Mouse (Mus musculus) testis, adult 2 months (tissue): Measurements from ENCODE around the gene Zbp1. TPM values are rescaled to one million over a fixed set of nuclear protein-coding genes. Genes with fewer than 3 reads are reported as not detected.
A peak's percentile ranks its signal among the peaks of the same experiment; 100 is the strongest.

ENCODE experiments used
- H3K27ac ChIP-seq: fragments of 200-500 bp; 2 replicates; pipeline ENCODE4 v1.5.1; 2012; ENCODE audit warnings: low read depth, low read length; ENCODE audit not compliant: control insufficient read depth, insufficient read depth
- H3K27me3 ChIP-seq: fragments of 200-500 bp; 2 replicates; pipeline ENCODE4 v1.6.1; 2012; ENCODE audit warnings: mild to moderate bottlenecking, low read length, moderate library complexity; ENCODE audit not compliant: control insufficient read depth, insufficient read depth
- H3K36me3 ChIP-seq: fragments of 200-500 bp; 2 replicates; pipeline ENCODE4 v1.6.1; 2012; ENCODE audit warnings: mild to moderate bottlenecking, low read length; ENCODE audit not compliant: control insufficient read depth, insufficient read depth
- H3K4me1 ChIP-seq: fragments of 200-500 bp; 2 replicates; pipeline ENCODE4 v1.6.1; 2012; ENCODE audit warnings: low read length; ENCODE audit not compliant: control insufficient read depth, insufficient read depth
- H3K4me3 ChIP-seq: fragments of 200-500 bp; 2 replicates; pipeline ENCODE4 v1.5.1; 2012; ENCODE audit warnings: low read depth, mild to moderate bottlenecking, low read length, moderate library complexity, mixed read lengths; ENCODE audit not compliant: control insufficient read depth
- CTCF ChIP-seq: fragments of 200-500 bp; IDR thresholded peaks from 2 replicates; pipeline ENCODE4 v1.5.1; 2012; ENCODE audit warnings: low read depth, mild to moderate bottlenecking, inconsistent platforms, low read length, moderate library complexity; ENCODE audit not compliant: control insufficient read depth, insufficient read depth, insufficient replicate concordance
- POLR2A ChIP-seq: fragments of 200-500 bp; IDR thresholded peaks from 2 replicates; pipeline ENCODE4 v1.6.1; 2012; ENCODE audit warnings: low read depth, mild to moderate bottlenecking, inconsistent platforms, low read length, moderate library complexity; ENCODE audit not compliant: control insufficient read depth
- polyA plus RNA-seq: library from polyadenylated mRNA; depleted of rRNA; stranded (reverse); fragments of >200 nt; gene quantifications from 2 replicates; pipeline ENCODE4 v1.2.3, GENCODE M21; 2012

Zbp1 gene
- polyA plus RNA-seq, 1 experiment = 0.30 TPM

DNA sequence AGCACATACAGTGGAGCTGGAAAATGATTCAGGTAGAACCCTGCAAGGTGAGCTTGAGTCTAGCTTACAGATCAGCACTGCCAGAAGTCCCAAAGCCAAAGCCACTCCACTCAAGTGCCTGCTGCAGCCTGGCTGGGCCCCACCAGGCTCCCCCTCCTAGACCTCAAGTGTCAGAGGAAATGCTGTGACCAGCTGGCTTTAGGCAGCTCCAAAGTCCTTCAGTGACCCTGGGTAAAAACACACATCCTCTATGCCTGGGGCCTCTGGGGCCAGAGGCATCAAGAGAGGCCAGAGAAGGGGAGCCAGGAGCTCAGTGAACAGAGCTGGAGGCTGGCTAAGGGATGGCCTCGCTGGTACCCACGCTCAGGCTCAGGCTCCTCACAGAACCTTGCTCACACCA lies 31.7 kb upstream of the Zbp1 start:
- Histone ChIP-seq H3K27ac (no peak overlapping the region), H3K4me3 (no peak overlapping the region)

DNA sequence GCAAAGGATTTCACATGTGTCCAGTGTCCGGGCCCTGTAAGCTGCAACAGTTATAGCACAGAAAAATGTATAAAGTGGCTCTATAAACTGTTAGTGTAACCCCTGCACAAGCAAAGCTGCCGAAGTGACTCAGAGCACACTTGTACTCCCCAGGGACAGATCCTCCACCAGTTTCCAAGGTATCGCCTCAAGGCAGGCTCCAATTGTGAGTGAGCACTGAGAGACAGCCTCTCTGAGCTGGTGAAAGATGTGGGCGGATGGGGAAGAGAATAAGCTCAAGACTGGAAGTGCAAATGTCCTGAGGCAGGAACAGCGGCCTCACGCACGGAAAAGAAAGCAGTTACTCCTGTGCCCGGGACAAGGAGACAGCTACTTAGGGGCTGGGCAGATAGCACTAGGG lies 31.2 kb upstream of the Zbp1 start:
- TF ChIP-seq CTCF = no peak
- no peak overlapping the region for H3K27ac ChIP-seq
- no peaks in the 10 kb centered on the region for H3K27me3 ChIP-seq
- no peak overlapping the region for H3K4me3 ChIP-seq
- no peaks in the 10 kb centered on the region for H3K36me3 ChIP-seq
- H3K4me1 ChIP-seq = peaks cover 7% of the 10 kb centered on the region

More for the DNA sequence above, 31.7 kb upstream of the Zbp1 start:
- H3K27me3 ChIP-seq = no peaks in the 10 kb centered on the region
- TF ChIP-seq CTCF = no peak
- no peak for TF ChIP-seq POLR2A
- H3K4me1 ChIP-seq = peaks cover 7% of the 10 kb centered on the region
- H3K36me3 ChIP-seq = no peaks in the 10 kb centered on the region

DNA sequence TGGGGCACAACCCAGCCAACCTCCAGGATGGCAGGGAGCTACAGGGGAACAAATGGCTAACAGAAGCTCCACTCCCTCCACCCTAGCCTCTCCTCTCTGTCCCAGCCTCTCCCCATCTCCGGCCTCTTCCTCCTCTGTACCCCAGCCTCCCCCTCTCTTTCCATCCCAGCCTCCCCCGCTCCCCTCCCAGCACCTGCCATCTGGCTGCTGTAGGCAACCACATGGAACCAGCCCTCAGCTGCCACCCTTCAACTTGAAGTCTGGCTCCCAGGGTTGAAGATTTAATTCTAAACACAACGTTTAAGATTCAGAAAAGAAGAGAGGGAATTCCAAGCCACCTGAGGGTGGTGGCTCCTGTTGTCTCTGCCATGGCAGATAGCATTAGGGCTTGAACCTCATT lies 30.7 kb upstream of the Zbp1 start:
- peaks cover 4% of the 10 kb centered on the region for H3K4me1 ChIP-seq
- TF ChIP-seq POLR2A (no peak), CTCF (no peak)
- H3K4me3 ChIP-seq = no peak overlapping the region
- no peaks in the 10 kb centered on the region for H3K36me3 ChIP-seq
- H3K27me3 ChIP-seq = no peaks in the 10 kb centered on the region
- no peak overlapping the region for H3K27ac ChIP-seq

DNA sequence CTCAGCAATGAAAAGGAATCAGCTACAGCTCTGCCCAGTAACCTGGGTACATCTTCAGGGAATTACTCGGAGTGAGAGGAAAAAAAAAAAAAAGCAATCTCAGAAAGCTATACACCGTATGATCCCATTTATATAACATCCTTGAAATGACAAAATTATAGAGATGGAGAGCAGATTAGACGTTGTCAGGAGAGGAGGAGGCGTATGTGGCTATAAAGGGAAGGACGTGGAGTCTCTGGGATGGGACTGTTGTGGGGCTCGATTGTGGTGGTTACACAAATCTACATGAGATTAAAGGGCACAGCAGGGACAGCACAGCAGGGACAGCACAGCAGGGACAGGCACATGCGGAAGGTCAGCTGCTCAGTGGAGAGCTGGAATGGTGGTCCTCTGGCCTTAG lies 30.1 kb upstream of the Zbp1 start:
- Histone ChIP-seq H3K27ac (no peak overlapping the region), H3K36me3 (no peaks in the 10 kb centered on the region), H3K4me3 (no peak overlapping the region), H3K4me1 (peaks cover under 1% of the 10 kb centered on the region; the same call in 1 of the 2 replicates), H3K27me3 (no peaks in the 10 kb centered on the region)
- TF ChIP-seq POLR2A = no peak
- TF ChIP-seq CTCF = no peak

DNA sequence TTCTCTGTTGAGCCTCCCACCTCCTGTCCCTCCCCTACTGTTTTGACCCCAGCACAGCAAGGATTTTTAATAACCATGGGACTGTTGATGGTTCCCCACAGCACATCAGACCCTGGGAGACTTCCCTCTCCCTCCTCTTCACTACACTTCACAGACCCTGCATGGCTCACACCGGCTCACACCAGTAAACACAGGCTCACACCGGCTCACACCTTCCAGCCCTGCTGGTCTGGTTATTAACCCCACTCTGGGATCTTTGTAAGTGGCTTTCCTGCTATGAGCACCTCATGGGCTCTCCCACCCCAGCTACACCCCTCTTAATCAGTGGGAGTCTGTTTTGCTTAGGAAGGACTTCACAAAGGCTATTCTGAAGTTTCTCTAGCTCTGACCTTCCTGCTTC lies 29.2 kb upstream of the Zbp1 start:
- Histone ChIP-seq H3K36me3 (no peaks in the 10 kb centered on the region), H3K27ac (no peak overlapping the region), H3K27me3 (no peaks in the 10 kb centered on the region), H3K4me3 (no peak overlapping the region), H3K4me1 (no peaks in the 10 kb centered on the region; the same call in 1 of the 2 replicates)
- no peak for TF ChIP-seq CTCF
- no peak for TF ChIP-seq POLR2A

DNA sequence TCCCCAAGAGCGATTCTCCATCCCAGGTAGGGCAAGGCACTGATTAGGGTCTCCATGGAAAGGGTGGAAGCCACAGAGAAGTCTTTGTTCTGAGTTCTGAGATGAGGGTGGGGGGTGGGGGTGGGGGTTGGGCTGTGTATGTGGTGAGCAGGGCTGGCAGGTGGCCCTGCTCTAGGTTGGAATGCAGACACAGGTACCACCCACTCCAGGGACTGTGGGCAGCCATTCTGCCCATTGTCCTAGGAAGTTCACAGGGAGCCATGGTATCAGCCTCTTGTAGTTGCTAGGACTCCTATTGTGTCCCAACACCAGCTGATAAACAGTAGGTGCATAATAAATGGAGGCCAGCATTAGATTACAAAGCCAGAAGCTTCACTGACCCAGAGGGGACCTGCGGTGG lies 28.5 kb upstream of the Zbp1 start:
- H3K4me1 ChIP-seq = no peaks in the 10 kb centered on the region; the same call in 1 of the 2 replicates

DNA sequence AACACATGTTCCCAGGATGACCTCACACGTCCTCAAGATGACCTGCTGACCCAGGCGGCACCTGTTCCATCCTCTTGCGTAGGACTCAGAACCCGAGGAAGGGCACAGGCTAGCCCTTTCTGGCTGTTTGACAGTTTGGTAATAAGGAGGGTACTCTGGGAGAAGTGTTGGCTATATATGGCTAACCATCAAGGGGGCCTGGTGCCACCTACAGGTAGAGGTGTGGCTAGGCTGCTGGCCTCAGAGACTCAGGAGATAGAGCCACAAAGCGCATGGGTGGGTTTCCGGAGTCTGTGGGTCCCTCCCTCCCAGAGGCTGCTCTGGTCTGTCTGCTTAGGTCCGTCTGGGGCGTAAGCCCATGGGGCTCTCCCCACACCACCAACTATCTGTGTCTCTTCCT lies 28.0 kb upstream of the Zbp1 start:
- Histone ChIP-seq H3K27ac (no peak overlapping the region), H3K27me3 (no peaks in the 10 kb centered on the region), H3K36me3 (no peaks in the 10 kb centered on the region), H3K4me3 (peak overlapping the region; percentile 69), H3K4me1 (no peaks in the 10 kb centered on the region; the same call in 1 of the 2 replicates)
- no peak for TF ChIP-seq CTCF
- TF ChIP-seq POLR2A = 0 out of 2 replicates have a peak, but pooled peaks have one; percentile 23

More for the DNA sequence above, 28.5 kb upstream of the Zbp1 start:
- H3K4me3 ChIP-seq = peak overlapping the region; percentile 69
- no peak overlapping the region for H3K27ac ChIP-seq
- no peak for TF ChIP-seq POLR2A
- no peak for TF ChIP-seq CTCF
- no peaks in the 10 kb centered on the region for H3K36me3 ChIP-seq
- H3K27me3 ChIP-seq = no peaks in the 10 kb centered on the region

DNA sequence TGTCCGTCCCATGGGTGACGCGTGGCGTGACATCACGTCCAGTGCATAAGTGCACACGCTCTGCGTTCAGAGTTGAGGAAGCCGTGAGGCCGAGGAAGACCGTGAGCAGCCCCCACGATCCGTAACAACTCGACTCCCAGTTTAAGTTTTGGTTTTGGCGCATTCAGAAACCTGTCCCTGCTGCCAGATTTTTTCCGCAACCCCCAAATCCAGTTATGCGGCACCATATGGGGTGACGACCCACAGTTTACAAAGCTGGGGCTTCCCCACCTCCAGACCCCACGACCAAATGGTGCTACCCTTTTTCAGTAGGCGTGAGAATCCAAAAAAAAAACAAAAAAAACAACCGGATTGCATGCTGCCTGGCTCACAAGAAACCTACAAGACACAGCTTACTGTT lies 26.5 kb upstream of the Zbp1 start:
- Histone ChIP-seq H3K36me3 (no peaks in the 10 kb centered on the region), H3K27ac (no peak overlapping the region), H3K4me1 (no peaks in the 10 kb centered on the region; the same call in 1 of the 2 replicates), H3K4me3 (peak overlapping the region; percentile 69; the same call in 1 of the 2 replicates), H3K27me3 (no peaks in the 10 kb centered on the region)
- TF ChIP-seq CTCF (no peak), POLR2A (no peak)

DNA sequence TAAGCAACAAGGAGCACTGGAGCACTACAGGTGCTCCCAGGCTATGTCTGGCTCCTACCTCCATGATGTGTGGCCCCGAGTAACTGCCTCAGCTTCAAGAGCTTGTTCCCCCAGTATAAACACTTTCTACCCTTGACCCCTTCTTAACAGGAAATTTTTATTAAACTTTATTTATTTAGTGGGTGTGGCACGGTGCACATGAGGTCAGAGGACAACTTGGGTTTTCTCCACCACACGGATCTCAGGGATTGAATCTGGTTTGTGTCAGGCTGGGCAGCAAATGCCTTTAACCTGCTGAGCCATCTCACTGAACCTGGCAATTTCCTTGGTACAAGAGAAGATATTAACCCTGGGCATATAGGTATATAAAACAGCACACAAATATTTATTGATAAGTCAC lies 25.4 kb upstream of the Zbp1 start:
- TF ChIP-seq CTCF = no peak
- no peak for TF ChIP-seq POLR2A
- Histone ChIP-seq H3K4me1 (no peaks in the 10 kb centered on the region; the same call in 1 of the 2 replicates), H3K4me3 (no peak overlapping the region), H3K27me3 (no peaks in the 10 kb centered on the region), H3K36me3 (no peaks in the 10 kb centered on the region), H3K27ac (no peak overlapping the region)
